Mouse (Mus musculus) kidney, adult 11 months (tissue): ENCODE measurements around the gene Lrrc58.

ENCODE experiments used
- DNase-seq: peaks from one replicate; pipeline ENCODE4 v3.0.0; 2022

The Lrrc58 gene

DNA sequence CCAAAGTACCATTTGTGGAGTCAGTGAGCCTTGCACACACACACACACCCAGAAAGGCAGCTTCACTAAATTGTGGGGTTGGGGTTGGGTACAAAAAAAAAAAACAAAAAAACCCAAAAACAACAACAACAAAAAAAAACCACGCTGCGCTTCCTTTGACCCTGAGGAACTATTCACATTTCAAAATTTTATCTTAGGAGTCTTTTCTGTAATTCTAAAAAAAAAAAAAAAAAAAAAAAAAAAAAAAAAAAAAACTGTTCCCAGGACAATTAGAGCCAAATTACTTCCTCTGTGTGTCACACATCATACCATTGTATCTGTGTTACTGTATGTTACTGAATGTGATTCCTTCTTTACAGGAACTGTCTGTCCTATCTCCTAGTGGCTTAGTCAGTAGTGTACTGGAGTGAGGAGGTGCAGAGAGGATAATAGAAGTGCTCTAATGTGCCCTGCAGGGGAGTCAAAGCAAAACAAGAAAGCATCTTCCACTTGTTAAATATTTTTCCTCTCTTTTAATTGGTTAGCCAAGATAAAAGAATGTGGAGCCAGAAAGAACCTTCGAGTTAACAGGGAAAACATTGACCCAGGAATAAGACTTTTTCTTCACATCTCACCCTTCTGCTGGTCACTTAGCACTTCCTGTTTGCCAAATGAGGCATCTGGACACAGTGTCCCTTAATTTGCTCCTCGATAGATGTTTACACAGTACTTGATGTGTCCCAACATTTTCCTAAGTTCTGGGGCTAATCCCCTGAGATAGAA lies 1.5 kb downstream of the Lrrc58 start:
- DNase-seq, result no peak

GRCm38 (mm10) chr16:37871112-37871715 lies 3.0 kb downstream of the Lrrc58 start:
- DNase-seq, result peak; percentile 86

- no peak for DNase-seq
Observed at GRCm38 (mm10) chr16:37874501-37875235, 6.5 kb downstream of the Lrrc58 start.

- DNase-seq, result no peak
Observed at GRCm38 (mm10) chr16:37877406-37877805, 9.2 kb downstream of the Lrrc58 start.

- no peak for DNase-seq
Observed at GRCm38 (mm10) chr16:37878951-37879505, 10.8 kb downstream of the Lrrc58 start.

GRCm38 (mm10) chr16:37879750-37880419 lies 11.7 kb downstream of the Lrrc58 start:
- no peak for DNase-seq

DNA sequence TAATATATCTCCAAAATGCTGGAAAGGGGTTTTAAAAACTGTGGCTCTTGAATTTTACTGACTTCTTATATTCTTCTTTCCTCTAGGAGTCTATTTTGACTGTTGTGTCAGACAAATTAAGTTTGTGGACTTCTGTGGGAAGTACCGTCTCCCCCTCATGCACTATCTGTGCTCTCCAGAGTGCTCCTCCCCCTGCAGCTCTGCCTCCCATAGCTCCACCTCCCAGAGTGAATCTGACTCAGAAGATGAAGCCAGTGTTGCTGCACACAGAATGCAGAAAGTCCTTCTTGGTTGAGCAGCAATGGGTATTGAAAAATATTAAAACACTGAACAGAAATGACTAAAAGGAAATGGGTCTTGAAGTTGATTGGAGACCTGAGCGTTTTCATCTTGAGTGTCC lies 13.0 kb downstream of the Lrrc58 start:
- DNase-seq, result no peak

GRCm38 (mm10) chr16:37888986-37889385 lies 20.8 kb downstream of the Lrrc58 start:
- DNase-seq, result no peak

- no peak for DNase-seq
Observed at GRCm38 (mm10) chr16:37892667-37893066, 24.5 kb downstream of the Lrrc58 start.

DNA sequence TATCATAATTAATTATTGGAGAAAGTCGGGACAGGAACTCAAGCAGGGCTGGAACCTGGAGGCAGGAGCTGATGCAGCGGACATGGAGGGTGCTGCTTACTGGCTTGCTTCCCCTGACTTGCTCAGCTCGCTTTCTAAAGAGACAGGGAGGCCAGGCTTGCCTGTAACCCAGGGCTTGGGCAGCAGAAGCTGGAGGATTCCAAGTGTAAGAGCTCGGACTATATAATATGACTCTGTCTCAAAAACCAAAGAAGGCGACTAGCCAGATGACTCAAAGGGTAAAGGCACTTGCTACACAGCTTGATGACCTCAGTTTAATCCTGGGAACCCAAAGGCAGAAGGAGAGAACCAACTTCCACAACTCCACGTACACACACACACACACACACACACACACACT lies 25.2 kb downstream of the Lrrc58 start:
- DNase-seq, result no peak

DNA sequence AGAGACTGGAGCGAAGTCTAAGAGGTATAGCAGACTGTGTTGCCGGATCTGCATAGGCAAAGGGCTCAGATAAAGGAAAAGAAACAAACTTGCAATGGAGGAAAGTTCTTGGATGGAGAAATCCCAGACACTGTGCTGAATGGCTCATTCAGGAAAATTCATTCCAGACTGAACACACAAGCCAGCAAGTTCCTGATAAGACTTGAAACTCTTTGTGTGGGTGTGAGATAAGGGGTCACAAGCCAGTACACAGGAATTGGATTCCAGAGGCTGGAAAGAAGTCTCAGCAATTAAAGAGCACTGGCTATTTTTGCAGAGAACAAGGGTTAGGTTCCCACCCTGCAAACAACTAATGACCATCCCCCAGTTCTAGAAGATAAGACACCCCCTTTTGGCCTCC lies 25.8 kb downstream of the Lrrc58 start:
- DNase-seq, result no peak

- no peak for DNase-seq
Observed at GRCm38 (mm10) chr16:37898790-37899189, 30.6 kb downstream of the Lrrc58 start.

DNA sequence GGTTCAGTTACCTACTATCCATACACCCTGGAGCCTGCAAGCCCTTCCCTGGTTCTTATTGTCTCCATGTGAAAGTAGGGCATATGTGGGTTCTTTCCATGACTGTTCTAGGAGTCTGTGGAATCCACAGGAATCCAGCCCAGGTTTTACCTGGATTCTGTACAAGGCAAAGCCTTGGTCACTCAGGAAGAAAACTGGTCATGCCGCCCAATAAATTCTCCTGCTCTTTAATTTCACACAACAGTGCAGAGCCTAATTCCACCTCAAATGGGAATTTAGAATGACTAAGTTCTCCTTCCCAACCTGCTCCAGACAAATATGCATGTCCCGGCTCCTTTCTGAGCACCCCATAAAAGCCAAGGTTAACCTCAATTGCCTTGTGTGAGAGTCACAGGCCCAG lies 31.2 kb downstream of the Lrrc58 start:
- peak; percentile 58 for DNase-seq

DNA sequence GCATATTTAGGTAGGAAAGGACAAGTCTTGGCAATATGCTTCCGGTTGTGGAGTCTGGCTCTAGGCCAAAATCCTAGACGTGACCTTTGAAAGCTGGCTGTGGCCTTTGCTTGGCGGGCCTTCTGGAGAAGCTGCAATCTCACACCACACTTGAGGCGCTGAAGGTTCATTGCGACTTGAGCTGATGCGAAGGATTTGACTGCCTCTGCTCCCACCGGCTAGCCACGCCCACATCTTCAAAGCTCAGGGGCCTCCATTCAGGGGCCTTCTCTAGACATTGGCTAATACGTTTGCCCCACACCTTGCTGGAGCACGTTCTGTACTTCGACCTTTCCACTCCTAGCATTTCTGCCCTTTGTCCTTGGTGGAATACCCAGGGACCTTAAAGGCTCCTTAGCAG lies 33.1 kb downstream of the Lrrc58 start:
- DNase-seq, result peak; percentile 73

DNA sequence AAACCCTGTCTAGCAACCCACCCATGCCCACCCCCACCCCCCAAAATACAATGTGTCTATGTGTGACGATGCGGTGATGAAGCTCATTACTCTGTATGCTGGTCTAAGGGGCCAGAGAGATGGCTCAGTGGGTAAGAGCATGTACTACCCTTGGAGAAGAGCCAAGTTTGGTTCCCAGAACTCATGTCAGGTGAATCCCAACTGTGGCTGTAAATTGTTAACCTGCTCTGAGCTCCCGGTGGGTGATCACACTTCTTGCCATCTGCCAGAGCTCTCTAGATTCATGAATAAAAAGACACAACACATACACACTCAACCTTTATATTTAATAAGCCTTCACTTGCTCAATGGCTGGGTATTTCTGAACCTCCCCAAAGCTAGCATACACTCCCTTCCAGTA lies 38.3 kb downstream of the Lrrc58 start:
- peak; percentile 67 for DNase-seq

- no peak for DNase-seq
Observed at GRCm38 (mm10) chr16:37911086-37911485, 42.9 kb downstream of the Lrrc58 start.

- DNase-seq, result no peak
Observed at GRCm38 (mm10) chr16:37916138-37916817, 48.1 kb downstream of the Lrrc58 start, which contains the start of gene Gpr156. Gene Gpr156, plus strand, starts transcription at chr16:37916496.

DNA sequence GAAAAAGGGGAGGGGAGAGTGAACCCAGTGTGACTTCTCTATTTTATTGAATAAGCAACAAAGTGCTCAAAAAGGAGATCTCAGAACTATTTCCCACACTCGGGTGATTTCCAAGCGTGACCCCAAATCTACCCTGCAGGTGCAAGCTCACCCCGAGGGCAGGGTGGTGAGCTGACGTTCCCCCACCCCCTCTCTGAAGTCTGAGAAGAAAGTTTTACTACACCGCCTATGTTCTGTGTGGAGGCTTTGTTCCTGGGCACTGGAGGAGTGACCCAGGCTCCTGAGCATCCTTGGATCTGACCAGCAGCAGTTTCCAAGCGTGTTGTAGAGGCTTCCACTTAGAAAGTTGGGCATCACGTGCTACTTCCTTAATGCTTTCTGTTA lies 48.6 kb downstream of the Lrrc58 start:
- no peak for DNase-seq

- no peak for DNase-seq
Observed at GRCm38 (mm10) chr16:37919000-37919399, 50.8 kb downstream of the Lrrc58 start.

DNA sequence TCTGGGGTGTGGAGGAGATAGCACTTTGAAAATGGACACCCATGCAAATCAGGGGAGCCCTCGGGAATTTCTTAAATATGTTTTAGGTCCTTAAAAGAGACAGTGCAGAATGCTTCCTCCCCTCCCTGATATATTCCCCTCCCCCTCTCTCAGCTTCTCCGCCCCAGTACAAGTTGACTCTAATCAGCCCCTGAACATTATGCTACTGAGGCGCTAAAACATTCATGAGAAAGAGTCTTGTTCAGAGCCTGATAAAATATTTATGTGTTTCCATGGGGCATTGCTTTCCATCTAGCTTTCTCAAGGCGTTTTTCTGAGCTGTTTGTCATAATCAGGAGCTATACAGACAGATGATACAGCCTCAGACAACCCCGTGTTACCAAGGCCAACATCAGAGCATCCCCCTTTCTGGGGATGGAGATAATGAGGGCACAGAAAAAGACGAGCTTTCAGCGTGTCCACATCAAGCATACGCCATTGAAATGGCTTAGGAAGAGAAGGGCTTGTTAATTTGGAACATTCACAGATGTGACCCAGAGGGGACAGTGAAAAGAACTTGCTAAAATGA lies 52.7 kb downstream of the Lrrc58 start:
- no peak for DNase-seq

DNA sequence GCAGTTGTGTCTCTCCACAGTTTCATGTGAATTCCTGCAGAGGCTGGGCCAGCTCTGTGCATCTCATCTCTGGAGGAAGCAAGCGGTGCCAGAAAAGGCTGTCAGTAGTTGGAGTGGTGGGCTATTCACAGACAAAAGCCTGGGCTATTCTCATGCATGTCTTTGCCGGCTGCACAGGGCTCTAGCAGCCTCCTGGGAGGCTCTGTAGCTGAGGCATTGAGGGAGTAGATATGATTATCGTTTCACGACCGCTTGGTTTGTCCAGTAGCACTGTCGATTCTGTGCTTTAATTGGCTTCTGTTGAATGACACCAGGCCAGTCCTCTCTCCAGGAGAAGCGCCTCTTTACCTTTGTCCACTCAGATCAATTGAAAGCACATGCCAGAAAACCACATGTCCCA lies 57.9 kb downstream of the Lrrc58 start:
- DNase-seq, result no peak

- no peak for DNase-seq
Observed at GRCm38 (mm10) chr16:37927117-37927516, 58.9 kb downstream of the Lrrc58 start.
